Mouse (Mus musculus): ENCODE measurements around the gene F3.
A peak's percentile ranks its signal among the peaks of the same experiment; 100 is the strongest.

F3 gene

GRCm38 (mm10) chr3:121710894-121711531 is 12.3 kb upstream of the F3 start:
- no peak for DNase-seq

DNA sequence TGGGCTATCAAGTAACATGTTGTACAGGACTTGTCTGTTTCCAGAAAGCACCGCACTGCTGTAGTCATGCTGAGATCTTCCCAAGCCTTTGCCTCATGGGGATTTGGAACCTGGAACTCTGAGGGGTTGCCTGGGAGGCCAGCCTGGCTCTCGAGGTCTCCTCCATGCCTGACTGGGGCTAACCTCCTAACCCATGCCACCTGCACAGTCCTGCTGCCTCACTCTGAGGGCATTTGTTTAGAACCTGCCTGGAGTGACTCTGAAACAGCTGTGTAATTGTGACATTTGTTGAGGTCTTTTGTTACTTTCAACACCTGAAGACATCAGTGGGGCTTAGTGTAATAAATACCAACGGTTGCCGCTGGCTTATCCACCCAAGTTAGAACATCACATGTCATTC is 11.1 kb upstream of the F3 start:
- DNase-seq, result no peak

- DNase-seq, result no peak
Observed at GRCm38 (mm10) chr3:121713151-121713701, 10.1 kb upstream of the F3 start.

GRCm38 (mm10) chr3:121713816-121714215 is 9.5 kb upstream of the F3 start:
- no peak for DNase-seq

DNA sequence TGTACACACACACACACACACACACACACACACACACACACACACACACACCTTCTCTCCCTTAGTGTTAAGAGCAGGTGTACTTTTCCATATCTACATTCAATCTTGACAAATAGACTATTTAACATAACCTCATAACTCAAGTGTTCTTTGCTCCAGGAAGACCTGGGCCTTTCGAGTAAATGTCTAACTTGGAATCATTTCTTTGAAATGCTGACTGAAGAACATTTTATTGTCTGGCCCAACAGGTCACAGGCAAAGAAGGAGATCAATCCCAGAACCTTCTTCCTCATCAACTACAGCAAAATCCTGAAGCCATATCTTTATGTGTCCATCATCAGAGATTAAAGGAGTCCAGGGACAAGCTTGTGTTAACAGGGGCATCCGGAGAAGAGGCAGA is 8.9 kb upstream of the F3 start:
- no peak for DNase-seq

DNA sequence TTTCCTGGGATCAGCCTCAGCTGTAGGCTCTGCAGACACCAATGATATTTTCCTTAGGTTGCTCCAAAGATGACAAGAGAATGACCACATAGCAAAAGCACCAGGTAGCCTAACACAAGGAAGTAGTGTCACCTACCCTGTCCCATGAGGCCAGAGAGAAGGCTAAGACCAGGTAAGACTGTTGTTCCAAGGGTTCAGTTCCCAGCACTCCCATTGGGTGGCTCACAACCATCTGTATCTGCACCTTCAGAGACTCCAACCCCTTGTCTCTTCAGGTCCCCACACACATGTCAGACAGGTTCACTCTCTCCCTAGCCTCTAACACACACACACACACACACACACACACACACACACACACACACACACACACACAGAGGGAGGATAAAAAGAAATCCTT is 8.0 kb upstream of the F3 start:
- no peak for DNase-seq

- DNase-seq, result no peak
Observed at GRCm38 (mm10) chr3:121715741-121716459, 7.4 kb upstream of the F3 start.

- DNase-seq, result no peak
Observed at GRCm38 (mm10) chr3:121716480-121716879, 6.9 kb upstream of the F3 start.

DNA sequence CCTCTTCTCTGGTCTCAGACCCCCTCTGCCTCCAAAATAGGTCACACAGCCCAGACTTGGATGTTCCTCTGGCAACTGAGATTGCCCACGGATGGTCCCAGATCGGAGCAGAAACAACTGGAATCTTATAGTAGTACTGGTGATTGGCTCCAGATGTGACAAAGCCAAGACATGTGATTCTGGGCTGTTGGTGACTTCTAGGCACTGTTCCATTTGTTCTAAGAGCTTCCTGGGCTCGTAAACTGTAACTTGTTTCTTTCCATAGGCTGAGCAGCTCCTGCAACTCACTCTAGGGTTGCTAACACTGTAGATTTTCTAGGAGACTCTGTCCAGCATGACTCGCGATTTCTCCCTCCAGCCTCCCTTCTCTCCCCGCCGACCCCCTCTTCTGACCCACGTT is 4.7 kb upstream of the F3 start:
- no peak for DNase-seq

DNA sequence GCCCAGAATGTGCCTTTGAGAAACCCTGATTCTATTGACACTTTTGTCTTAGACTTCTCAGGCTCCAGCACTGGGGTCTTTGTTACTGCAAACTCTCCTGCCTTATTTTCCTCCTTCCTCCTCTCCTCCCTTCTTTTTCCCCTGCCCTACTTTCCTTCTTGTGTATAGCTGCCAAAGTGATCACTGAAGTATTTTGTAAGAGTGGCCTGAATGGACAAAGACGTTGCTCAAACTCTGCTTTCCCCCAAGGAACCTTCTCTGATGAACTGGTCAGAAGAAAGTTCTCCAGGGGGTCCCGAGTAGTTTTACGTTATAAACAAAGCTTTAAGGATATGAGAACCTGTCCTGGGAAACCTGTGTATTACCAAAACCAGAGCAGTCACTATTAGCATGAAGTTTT is 3.6 kb upstream of the F3 start:
- no peak for DNase-seq

GRCm38 (mm10) chr3:121720801-121721690 is 2.3 kb upstream of the F3 start:
- DNase-seq, result no peak

DNA sequence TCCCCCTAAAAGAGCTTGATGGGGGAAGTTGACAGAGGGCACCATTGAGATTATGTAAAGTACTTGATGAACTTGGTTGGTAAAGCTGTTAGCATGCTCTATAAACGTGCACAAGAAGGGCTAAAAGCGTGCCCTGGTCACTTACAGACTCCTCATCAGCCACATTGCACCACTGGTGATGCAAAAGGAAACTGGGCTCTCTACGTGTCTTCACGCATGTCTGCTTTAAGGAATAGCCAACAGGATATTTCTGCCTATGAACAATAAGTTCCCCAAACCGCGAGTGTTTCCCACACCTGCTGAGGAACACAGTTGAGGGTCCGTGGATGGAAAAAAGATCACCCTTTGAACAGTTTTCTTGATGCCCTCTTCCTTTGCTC is 1.7 kb upstream of the F3 start:
- no peak for DNase-seq

DNA sequence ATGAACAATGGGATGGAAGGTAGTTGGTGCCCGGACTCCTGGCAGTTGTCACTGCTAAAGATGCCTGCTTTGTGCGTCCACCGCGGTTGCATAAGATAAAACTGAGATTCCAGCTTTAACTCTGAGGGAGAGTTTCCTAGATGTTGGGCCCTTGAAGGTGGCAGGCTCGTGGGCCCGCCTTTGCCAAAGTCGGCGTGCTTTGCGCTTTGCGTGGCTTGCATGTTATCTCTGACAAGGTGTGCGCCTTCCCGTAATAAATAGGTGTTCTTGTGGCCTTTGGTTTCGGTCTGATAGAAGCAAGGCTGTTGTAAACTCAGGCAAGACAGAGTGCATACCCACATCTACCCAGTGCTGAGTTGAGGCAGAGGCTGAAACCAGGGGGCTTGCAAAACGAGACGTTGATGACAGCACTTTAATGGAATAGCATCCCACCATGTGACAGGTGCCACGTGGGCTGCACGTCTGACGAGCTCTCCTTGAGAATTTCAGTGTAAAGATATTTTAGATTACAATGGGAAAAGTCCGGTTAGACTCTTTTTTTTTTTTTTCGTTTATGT is 709 bp downstream of the F3 start:
- DNase-seq, result no peak

- DNase-seq, result no peak
Observed at GRCm38 (mm10) chr3:121724553-121724952, 1.2 kb downstream of the F3 start.

DNA sequence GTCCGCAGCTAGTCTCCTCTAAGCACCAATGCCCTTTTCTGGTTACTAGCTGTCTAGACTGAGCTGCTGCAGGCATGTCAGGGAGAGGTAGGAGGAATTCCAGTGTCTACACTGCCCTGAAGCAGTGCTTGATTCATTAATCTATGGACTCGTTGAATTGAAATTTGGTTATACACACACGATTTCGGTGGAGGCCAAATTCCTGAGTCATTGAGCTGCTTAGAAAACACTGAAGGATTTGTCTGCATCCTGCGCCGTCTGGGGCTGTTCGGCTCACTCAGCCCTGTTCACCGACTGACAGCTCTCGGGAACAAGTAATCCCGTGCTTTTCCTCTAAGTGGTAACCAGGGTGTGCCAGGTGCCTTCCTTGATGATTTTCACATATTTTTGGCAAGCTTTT is 2.3 kb downstream of the F3 start:
- DNase-seq, result no peak

DNA sequence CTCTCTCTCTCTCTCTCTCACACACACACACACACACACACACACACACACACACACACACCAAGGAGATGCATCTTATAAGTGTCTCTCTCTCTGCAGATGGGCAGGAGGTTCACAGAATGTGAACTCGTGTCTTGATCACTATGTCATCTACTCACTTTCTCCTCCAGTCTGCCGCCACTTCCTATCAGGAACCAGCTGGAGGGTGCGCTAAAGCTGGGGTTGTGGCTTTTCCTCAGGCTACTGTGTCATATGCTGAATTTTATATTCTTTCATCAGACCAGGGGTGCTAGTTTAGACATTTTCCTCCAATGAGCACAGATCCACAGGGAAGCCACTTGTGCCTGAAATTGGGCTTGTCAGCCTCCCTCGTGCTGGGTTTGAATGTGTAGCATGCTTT is 6.3 kb downstream of the F3 start:
- DNase-seq, result no peak

DNA sequence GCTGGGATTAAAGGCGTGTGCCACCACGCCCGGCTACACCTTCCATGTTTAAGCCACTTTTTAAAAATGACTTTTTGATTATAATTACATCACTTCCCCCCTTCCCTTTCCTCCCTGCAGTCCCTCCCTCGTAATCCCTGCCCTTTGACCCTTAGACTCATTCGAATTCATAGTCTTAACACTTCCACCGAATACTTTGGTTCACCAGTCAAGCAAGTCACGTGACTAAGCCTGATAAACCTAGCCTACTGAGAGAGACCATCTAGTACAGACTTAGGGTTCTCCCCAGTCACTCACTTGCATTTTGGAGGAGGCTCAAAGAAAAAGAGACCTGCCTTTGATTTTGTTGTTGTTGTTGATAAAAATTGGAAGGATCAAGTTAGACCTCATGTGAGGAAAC is 12.2 kb downstream of the F3 start:
- no peak for DNase-seq

GRCm38 (mm10) chr3:121736025-121736744 is 12.8 kb downstream of the F3 start:
- peak; percentile 69 for DNase-seq

DNA sequence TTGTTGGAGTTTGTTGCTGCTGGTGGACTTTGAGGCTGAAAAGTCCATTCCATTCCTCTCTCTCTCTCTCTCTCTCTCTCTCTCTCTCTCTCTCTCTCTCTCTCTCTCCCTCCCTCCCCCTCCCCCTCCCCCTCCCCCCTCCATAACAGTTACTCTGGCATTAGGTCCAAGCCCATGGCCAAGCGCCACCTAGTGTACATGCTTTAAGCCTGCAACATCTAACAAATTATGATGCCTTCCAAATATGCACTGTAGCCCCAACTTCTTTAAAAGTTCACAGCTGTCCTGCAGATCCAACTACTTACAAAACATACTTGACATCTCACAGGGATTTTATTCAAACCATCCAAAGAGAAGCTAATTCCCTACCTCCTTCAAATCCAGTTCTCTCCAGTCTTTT is 14.1 kb downstream of the F3 start:
- peak; percentile 42 for DNase-seq

DNA sequence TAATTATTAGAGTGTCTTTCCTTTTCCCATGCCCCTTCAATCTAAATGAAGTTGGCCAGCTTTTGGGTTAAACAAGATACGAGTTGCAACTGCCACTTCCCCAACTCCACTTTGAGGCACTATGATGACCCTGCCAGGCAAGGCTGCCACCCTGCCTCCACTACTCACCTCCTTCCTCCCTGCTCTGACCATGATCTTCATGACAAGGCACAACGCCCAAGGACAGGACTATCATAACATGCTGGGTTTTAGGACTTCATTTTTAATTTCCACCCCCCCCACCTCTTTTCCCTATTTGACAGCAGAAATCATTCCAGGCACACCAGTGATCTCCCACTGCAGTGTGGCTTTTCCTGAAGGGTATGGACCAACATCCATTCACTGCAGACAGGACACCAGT is 14.6 kb downstream of the F3 start:
- no peak for DNase-seq

DNA sequence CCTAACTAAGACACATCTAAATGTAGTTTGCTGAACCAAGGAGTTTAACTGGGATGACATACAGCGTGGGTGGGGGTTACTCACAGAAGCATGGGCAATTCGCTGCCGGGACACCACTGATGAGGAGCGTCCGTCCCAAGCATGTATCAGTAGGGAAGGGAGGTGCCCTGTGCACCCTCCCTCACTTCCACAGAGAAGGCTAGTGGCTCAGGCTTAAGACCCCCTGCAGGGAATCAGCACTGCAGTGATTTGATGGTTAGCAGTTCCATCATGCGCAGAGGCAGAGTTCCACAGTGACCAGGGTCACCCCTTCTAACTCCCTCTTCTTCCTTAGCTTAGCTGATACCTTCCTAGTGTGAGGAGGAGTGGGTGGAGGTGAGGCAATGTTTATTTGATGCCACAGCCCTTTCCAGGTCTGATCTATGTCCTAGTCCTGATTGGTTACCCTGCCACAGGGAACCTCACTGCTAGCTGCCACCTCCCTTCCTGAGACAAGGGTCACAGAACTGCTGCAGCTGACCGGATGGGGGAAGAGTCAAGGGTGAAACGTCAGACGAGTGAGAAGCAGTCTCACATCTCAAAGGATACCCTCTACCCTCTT is 15.5 kb downstream of the F3 start:
- DNase-seq, result no peak
